Mouse (Mus musculus): ENCODE measurements around the gene Unkl. TPM values are rescaled to one million over a fixed set of nuclear protein-coding genes. Genes with fewer than 3 reads are reported as not detected.
A peak's percentile ranks its signal among the peaks of the same experiment; 100 is the strongest.

Unkl gene
- polyA plus RNA-seq, 1 experiment from 2014 or later: 6.5 TPM

- no peak for ATAC-seq (replicated peaks; ENCODE audit: low FRiP score)
- H3K4me3 ChIP-seq (ENCODE audit: low read depth, low read length): no peak overlapping the region
- H3K9ac ChIP-seq (ENCODE audit: low read length): no peak overlapping the region
- no peaks in the 10 kb centered on the region for H3K4me1 ChIP-seq (replicated peaks; ENCODE audit: control insufficient read depth, insufficient read depth, low read length)
- no peaks in the 10 kb centered on the region for H3K9me3 ChIP-seq (ENCODE audit: control insufficient read depth, low read length)
- WGBS: 87% methylated on average over 3 of the region's 3 CpGs
- H3K27me3 ChIP-seq (ENCODE audit: control insufficient read depth, insufficient read depth, low read length): no peaks in the 10 kb centered on the region
- no peak overlapping the region for H3K4me2 ChIP-seq (ENCODE audit: low read depth, low read length, severe bottlenecking)
- no peaks in the 10 kb centered on the region for H3K36me3 ChIP-seq (ENCODE audit: control insufficient read depth, insufficient read depth, low read length)
- no peak for DNase-seq (ENCODE audit: low spot score)
- no peak overlapping the region for H3K27ac ChIP-seq (ENCODE audit: low read depth, low read length)
These were observed 15.6 kb upstream of the Unkl start for GRCm38 (mm10) chr17:25172558-25172957.

DNA sequence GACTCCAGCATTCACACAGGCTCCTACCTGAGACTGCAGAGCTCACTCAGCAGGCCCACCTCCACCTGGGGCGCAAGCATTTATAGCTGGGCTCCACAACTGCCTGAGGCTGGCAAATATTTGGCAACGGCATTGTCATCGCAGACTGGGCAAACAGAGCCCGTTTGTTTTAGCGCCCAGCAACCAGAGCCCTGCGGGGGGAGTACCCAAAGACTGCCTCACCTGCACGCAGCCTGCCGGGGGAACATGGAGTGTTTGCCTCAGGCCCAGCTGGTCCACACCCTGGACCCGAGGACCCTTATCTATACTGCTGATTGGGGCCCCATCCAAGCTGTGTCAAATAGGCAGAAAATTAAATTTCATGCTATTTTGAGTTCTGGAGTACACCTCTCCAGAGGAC lies 12.8 kb upstream of the Unkl start, which contains the start of gene Gm38655:
Gm38655 (minus strand) TSS at position 61 of the 400 bp plus-strand sequence.
- WGBS: 77% methylated on average over 9 of the region's 9 CpGs
- H3K27ac ChIP-seq (ENCODE audit: low read depth, low read length): no peak within 1 kb of the TSS
- H3K4me2 ChIP-seq (ENCODE audit: low read depth, low read length, severe bottlenecking): no peak within 1 kb of the TSS

DNA sequence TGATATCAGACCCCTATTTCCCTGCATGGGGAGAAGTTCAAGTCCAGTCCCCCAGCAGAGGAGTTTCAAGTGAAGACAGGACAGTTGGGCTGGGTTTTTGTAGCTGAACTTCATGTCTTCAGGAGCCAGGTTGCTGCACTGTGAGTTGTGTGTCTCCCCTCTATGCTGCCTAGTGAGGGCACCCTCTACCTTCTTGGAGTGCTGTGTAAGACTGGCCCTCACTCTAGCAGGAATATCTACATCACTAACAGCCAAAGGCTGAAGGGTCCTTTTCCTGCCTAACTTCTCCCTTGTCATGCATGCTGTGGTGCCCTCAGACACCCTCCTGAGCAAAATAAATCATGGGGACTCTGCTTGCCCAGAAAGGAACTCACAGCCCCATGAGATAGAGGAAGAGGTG lies 5.0 kb upstream of the Unkl start:
- Histone ChIP-seq H3K27me3 (ENCODE audit: control insufficient read depth, insufficient read depth, low read length) (no peaks in the 10 kb centered on the region), H3K9me3 (ENCODE audit: control insufficient read depth, low read length) (no peaks in the 10 kb centered on the region), H3K9ac (ENCODE audit: low read length) (peak overlapping the region; percentile 75; the same call in 1 of the 2 replicates), H3K4me2 (ENCODE audit: low read depth, low read length, severe bottlenecking) (peak overlapping the region; percentile 72), H3K27ac (ENCODE audit: low read depth, low read length) (no peak overlapping the region), H3K4me1 (replicated peaks; ENCODE audit: control insufficient read depth, insufficient read depth, low read length) (peaks cover 8% of the 10 kb centered on the region; the same call in 1 of the 2 replicates), H3K4me3 (ENCODE audit: low read depth, low read length) (peak overlapping the region; percentile 91; the same call in 1 of the 2 replicates), H3K36me3 (ENCODE audit: control insufficient read depth, insufficient read depth, low read length) (no peaks in the 10 kb centered on the region)
- ATAC-seq (replicated peaks; ENCODE audit: low FRiP score): no peak
- DNase-seq (ENCODE audit: low spot score): no peak

More for the DNA sequence above, 12.8 kb upstream of the Unkl start, which contains the start of gene Gm38655:
- H3K4me3 ChIP-seq (ENCODE audit: low read depth, low read length): no peak within 1 kb of the TSS
- DNase-seq (ENCODE audit: low spot score) (no peak), ATAC-seq (replicated peaks; ENCODE audit: low FRiP score) (no peak)
- no peaks in the 10 kb centered on the region for H3K27me3 ChIP-seq (ENCODE audit: control insufficient read depth, insufficient read depth, low read length)
- H3K9ac ChIP-seq (ENCODE audit: low read length): no peak within 1 kb of the TSS
- H3K9me3 ChIP-seq (ENCODE audit: control insufficient read depth, low read length): no peaks in the 10 kb centered on the region
- no peaks in the 10 kb centered on the region for H3K4me1 ChIP-seq (replicated peaks; ENCODE audit: control insufficient read depth, insufficient read depth, low read length)
- H3K36me3 ChIP-seq (ENCODE audit: control insufficient read depth, insufficient read depth, low read length): no peaks in the 10 kb centered on the region

DNA sequence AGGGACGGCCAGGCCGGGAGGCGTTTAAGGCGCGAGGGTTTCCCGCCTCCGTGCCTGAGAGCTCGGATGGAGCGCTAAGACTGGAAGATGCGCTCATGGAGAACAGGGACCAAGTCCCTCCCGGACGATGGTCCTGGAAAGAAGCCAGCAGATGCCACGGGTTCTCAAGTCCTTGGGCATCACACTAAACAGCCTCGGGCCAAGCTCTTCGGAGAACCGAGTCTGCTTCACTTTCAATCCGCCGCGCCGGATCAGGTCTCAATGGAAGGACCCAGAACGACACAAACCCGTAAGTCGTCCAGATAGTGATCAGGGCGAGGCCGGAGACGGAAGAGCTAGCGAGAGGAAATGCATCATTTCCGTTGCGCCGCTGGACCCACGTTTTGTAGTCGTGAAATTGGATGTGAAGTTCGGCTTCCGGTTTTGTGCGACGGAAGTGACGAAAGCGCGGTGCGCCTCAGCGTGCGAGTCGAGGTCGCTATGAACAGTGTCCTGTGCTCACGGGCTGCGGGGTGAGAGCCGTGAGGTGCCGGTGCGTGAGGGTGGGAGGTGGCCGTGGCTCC lies 4.0 kb upstream of the Unkl start, which contains the start of gene BC003965:
BC003965 (plus strand) TSS at position 426 of the 563 bp plus-strand sequence.
- Histone ChIP-seq H3K27me3 (ENCODE audit: control insufficient read depth, insufficient read depth, low read length) (no peaks in the 10 kb centered on the region), H3K4me2 (ENCODE audit: low read depth, low read length, severe bottlenecking) (peak within 1 kb of the TSS; percentile 98), H3K9ac (ENCODE audit: low read length) (peak within 1 kb of the TSS; percentile 75), H3K4me3 (ENCODE audit: low read depth, low read length) (peak within 1 kb of the TSS; percentile 91), H3K36me3 (ENCODE audit: control insufficient read depth, insufficient read depth, low read length) (no peaks in the 10 kb centered on the region), H3K27ac (ENCODE audit: low read depth, low read length) (peak within 1 kb of the TSS; percentile 85), H3K9me3 (ENCODE audit: control insufficient read depth, low read length) (no peaks in the 10 kb centered on the region), H3K4me1 (replicated peaks; ENCODE audit: control insufficient read depth, insufficient read depth, low read length) (peaks cover 10% of the 10 kb centered on the region; the same call in 1 of the 2 replicates)
- WGBS: under 1% methylated on average over 50 of the region's 50 CpGs
- peak; percentile 98 for DNase-seq (ENCODE audit: low spot score)
- ATAC-seq (replicated peaks; ENCODE audit: low FRiP score): peak; percentile 85

GRCm38 (mm10) chr17:25184961-25185360 lies 3.2 kb upstream of the Unkl start:
- no peak for ATAC-seq (replicated peaks; ENCODE audit: low FRiP score)
- Histone ChIP-seq H3K9ac (ENCODE audit: low read length) (peak overlapping the region; percentile 75), H3K4me2 (ENCODE audit: low read depth, low read length, severe bottlenecking) (peak overlapping the region; percentile 98), H3K27me3 (ENCODE audit: control insufficient read depth, insufficient read depth, low read length) (no peaks in the 10 kb centered on the region), H3K4me3 (ENCODE audit: low read depth, low read length) (peak overlapping the region; percentile 91), H3K27ac (ENCODE audit: low read depth, low read length) (no peak overlapping the region), H3K9me3 (ENCODE audit: control insufficient read depth, low read length) (no peaks in the 10 kb centered on the region), H3K36me3 (ENCODE audit: control insufficient read depth, insufficient read depth, low read length) (no peaks in the 10 kb centered on the region), H3K4me1 (replicated peaks; ENCODE audit: control insufficient read depth, insufficient read depth, low read length) (peaks cover 16% of the 10 kb centered on the region)
- DNase-seq (ENCODE audit: low spot score): no peak
- WGBS: 9% methylated on average over 17 of the region's 17 CpGs

GRCm38 (mm10) chr17:25187784-25188149 lies 430 bp upstream of the Unkl start:
- peak overlapping the region; percentile 77 for H3K4me2 ChIP-seq (ENCODE audit: low read depth, low read length, severe bottlenecking)
- 9% methylated on average over 11 of the region's 11 CpGs for WGBS

DNA sequence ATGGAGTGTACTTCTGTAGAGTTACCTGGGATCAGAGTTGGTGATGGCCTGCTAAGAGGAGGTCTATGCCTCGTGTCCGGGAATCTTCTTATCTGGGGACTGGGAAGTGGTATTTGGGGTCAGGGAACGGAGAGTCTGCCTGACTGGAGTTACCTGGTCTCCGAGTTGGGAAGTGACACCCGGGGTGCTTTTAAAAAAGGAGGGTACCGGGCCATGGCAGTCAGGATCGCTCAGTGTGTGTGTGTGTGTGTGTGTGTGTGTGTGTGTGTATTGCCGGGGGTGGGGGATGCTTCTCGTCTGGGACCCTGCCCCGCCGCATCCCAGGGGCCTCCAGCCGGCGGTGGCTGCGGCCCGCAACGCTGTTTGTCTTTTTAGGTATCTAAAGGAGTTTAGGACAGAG lies 894 bp downstream of the Unkl start:
- DNase-seq (ENCODE audit: low spot score): no peak
- no peak for ATAC-seq (replicated peaks; ENCODE audit: low FRiP score)
- WGBS: 3% methylated on average over 12 of the region's 16 CpGs
- no peak overlapping the region for H3K27ac ChIP-seq (ENCODE audit: low read depth, low read length)
- H3K4me1 ChIP-seq (replicated peaks; ENCODE audit: control insufficient read depth, insufficient read depth, low read length): peaks cover 16% of the 10 kb centered on the region
- H3K9me3 ChIP-seq (ENCODE audit: control insufficient read depth, low read length): no peaks in the 10 kb centered on the region
- no peaks in the 10 kb centered on the region for H3K27me3 ChIP-seq (ENCODE audit: control insufficient read depth, insufficient read depth, low read length)
- peak overlapping the region; percentile 77 for H3K4me2 ChIP-seq (ENCODE audit: low read depth, low read length, severe bottlenecking)
- H3K9ac ChIP-seq (ENCODE audit: low read length): peak overlapping the region; percentile 87
- peak overlapping the region; percentile 98 for H3K4me3 ChIP-seq (ENCODE audit: low read depth, low read length)
- no peaks in the 10 kb centered on the region; the same call in 1 of the 2 replicates for H3K36me3 ChIP-seq (ENCODE audit: control insufficient read depth, insufficient read depth, low read length)

More at GRCm38 (mm10) chr17:25187784-25188149, 430 bp upstream of the Unkl start:
- DNase-seq (ENCODE audit: low spot score): no peak
- ATAC-seq (replicated peaks; ENCODE audit: low FRiP score): no peak
- Histone ChIP-seq H3K4me3 (ENCODE audit: low read depth, low read length) (peak overlapping the region; percentile 98), H3K27ac (ENCODE audit: low read depth, low read length) (no peak overlapping the region), H3K9me3 (ENCODE audit: control insufficient read depth, low read length) (no peaks in the 10 kb centered on the region), H3K4me1 (replicated peaks; ENCODE audit: control insufficient read depth, insufficient read depth, low read length) (peaks cover 16% of the 10 kb centered on the region), H3K36me3 (ENCODE audit: control insufficient read depth, insufficient read depth, low read length) (no peaks in the 10 kb centered on the region; the same call in 1 of the 2 replicates), H3K9ac (ENCODE audit: low read length) (peak overlapping the region; percentile 87; the same call in 1 of the 2 replicates), H3K27me3 (ENCODE audit: control insufficient read depth, insufficient read depth, low read length) (no peaks in the 10 kb centered on the region)

- peaks cover 5% of the 10 kb centered on the region for H3K36me3 ChIP-seq (ENCODE audit: control insufficient read depth, insufficient read depth, low read length)
- H3K4me2 ChIP-seq (ENCODE audit: low read depth, low read length, severe bottlenecking): no peak overlapping the region
- no peak overlapping the region for H3K27ac ChIP-seq (ENCODE audit: low read depth, low read length)
- no peaks in the 10 kb centered on the region for H3K27me3 ChIP-seq (ENCODE audit: control insufficient read depth, insufficient read depth, low read length)
- no peak overlapping the region for H3K9ac ChIP-seq (ENCODE audit: low read length)
- DNase-seq (ENCODE audit: low spot score): no peak
- 93% methylated on average over 4 of the region's 4 CpGs for WGBS
- no peaks in the 10 kb centered on the region for H3K4me1 ChIP-seq (replicated peaks; ENCODE audit: control insufficient read depth, insufficient read depth, low read length)
- H3K4me3 ChIP-seq (ENCODE audit: low read depth, low read length): no peak overlapping the region
- no peak for ATAC-seq (replicated peaks; ENCODE audit: low FRiP score)
- H3K9me3 ChIP-seq (ENCODE audit: control insufficient read depth, low read length): no peaks in the 10 kb centered on the region
These were observed 14.2 kb downstream of the Unkl start for GRCm38 (mm10) chr17:25202401-25202800.

DNA sequence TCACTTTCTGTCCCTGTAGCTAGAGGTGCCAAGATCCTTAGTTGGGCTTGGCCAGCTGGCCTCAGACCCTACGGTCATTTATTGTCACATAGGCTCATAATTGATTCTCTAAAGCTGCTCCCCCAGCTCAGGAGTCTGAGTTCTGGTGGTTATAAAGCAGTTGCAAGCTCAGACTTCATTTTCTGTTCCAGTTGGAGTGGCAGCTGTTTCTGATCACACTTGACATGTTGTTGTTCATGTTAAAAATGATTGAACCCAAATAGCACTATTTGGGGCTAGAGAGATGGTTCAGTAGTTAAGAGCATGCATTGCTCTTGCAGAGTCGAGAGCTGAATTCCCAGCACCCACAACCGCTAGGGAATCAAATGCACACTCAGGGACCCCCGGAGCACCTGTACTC lies 21.8 kb downstream of the Unkl start:
- Histone ChIP-seq H3K27ac (ENCODE audit: low read depth, low read length) (no peak overlapping the region), H3K4me3 (ENCODE audit: low read depth, low read length) (no peak overlapping the region), H3K4me2 (ENCODE audit: low read depth, low read length, severe bottlenecking) (no peak overlapping the region), H3K27me3 (ENCODE audit: control insufficient read depth, insufficient read depth, low read length) (no peaks in the 10 kb centered on the region), H3K4me1 (replicated peaks; ENCODE audit: control insufficient read depth, insufficient read depth, low read length) (no peaks in the 10 kb centered on the region), H3K9ac (ENCODE audit: low read length) (no peak overlapping the region), H3K36me3 (ENCODE audit: control insufficient read depth, insufficient read depth, low read length) (no peaks in the 10 kb centered on the region; the same call in 1 of the 2 replicates), H3K9me3 (ENCODE audit: control insufficient read depth, low read length) (no peaks in the 10 kb centered on the region)
- WGBS: 90% methylated on average over 4 of the region's 4 CpGs
- no peak for ATAC-seq (replicated peaks; ENCODE audit: low FRiP score)
- DNase-seq (ENCODE audit: low spot score): no peak

All from forebrain, embryonic 11.5 days (tissue).